Mouse (Mus musculus) CD4-positive, CD25-positive, alpha-beta regulatory T cell, adult 4 months (primary cell): ENCODE measurements around the gene Fam69b. TPM values are rescaled to one million over a fixed set of nuclear protein-coding genes. Genes with fewer than 3 reads are reported as not detected.

ENCODE experiments used
- ATAC-seq: one replicate; pipeline ENCODE4 v1.8.0; 2017
- polyA plus RNA-seq, 2 experiments: library from polyadenylated mRNA; unstranded; fragments of 100-300 nt; shearing (Covaris generic); gene quantifications; one replicate each; pipeline ENCODE4 v1.2.1; 2017

The Fam69b gene
- polyA plus RNA-seq, 2 experiments from 2014 or later = 1.5 to 2.6 TPM

DNA sequence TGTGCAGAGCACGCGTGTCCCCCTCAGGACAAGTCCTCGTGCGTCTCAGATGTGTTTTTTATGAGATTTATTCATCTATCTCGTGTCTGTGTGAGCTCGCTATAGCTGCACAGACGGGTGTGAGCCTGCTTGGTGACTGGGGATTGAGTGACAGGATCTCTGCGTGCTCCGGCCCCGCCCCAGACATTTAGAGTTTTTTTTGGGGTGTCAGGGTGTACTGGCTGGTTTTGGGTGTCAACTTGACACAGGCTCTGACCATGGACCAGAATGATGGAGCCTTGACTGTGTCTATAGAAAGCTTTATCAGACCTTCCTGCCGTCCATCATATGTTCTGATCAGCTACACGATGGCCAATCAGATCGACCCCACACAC lies 34.2 kb downstream of the Fam69b start:
- ATAC-seq = no peak

GRCm38 (mm10) chr2:26663112-26663511 lies 34.9 kb downstream of the Fam69b start:
- ATAC-seq = no peak

DNA sequence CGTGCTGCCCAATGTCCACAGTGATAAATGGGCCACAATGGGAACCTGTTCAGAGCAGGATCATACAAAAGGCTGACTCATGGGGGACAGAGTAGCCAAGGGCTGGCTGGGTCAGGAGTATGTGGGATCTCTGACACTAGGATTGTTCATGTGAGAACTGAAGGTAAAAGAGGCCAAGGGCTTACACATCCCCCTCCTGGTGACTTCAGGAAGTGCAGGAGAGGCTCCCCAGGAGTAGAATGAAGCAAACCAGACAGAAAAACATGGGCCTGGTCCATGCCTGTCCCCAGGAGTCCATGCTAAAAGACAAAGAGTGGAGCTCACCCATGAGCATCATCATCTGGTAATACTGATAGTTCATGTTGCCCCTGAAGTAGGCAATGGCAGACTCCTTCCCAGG lies 35.3 kb downstream of the Fam69b start:
- peak; percentile 77 for ATAC-seq

- ATAC-seq = peak; percentile 99
Measured at GRCm38 (mm10) chr2:26668746-26669145, 40.5 kb downstream of the Fam69b start.

DNA sequence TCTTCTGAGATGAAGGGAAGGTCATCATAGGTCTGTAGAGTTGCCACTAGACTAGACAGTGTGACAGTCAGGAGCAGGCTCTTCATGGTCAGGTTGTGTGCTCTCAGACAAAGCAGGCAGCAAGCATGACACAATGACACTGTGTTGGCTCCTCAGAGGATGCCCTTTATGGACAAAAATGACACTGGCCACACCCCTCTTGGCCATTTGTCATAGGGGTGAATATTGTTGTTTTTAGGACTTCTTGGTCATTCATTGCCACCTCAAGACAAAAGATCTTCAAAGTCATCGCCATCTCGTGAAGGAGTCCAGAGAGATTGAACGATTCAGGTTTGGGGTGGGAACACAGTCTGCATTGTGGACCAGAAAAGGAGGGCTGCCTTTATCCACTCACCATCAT lies 42.9 kb downstream of the Fam69b start, which contains the start of gene Lcn4:
TSS of gene Lcn4 (minus strand) at position 101 of the 400 bp plus-strand sequence.
- ATAC-seq = no peak

Other genes starting within 250 kb of the Fam69b start
- gene Snapc4, start 247.8 kb upstream of the Fam69b start, polyA plus RNA-seq = 10 to 100 TPM; 25.6 to 56.4 TPM
- 10 to 100 TPM; 38.2 to 38.9 TPM for gene Entr1, start 239.1 kb upstream of the Fam69b start, polyA plus RNA-seq
- 100 to 1,000 TPM in 1 of 2 experiments, 10 to 100 TPM in 1; 84.7 to 128 TPM for gene Pmpca, start 239.1 kb upstream of the Fam69b start, polyA plus RNA-seq
- 10 to 100 TPM in 1 of 2 experiments, 1 to 10 TPM in 1; 9.7 to 17.9 TPM for gene Inpp5e, start 219.3 kb upstream of the Fam69b start, polyA plus RNA-seq
- gene Sec16a, start 183.2 kb upstream of the Fam69b start, polyA plus RNA-seq = 10 to 100 TPM; 24.8 to 31.7 TPM
- 10 to 100 TPM; 21.9 to 33.0 TPM for gene Notch1, start 111.8 kb upstream of the Fam69b start, polyA plus RNA-seq
- not detected for gene Egfl7, start 48.4 kb upstream of the Fam69b start, polyA plus RNA-seq
- gene Gm20532, start 41.8 kb upstream of the Fam69b start, polyA plus RNA-seq = not detected
- 1 to 10 TPM; 5.8 to 7.7 TPM for gene Agpat2, start 24.0 kb upstream of the Fam69b start, polyA plus RNA-seq
- gene Lcn4, start 42.8 kb downstream of the Fam69b start, polyA plus RNA-seq = under 1 TPM in 1 of 2 experiments, not detected in 1; 0.92 TPM
- not detected for gene Abo, start 236.5 kb downstream of the Fam69b start, polyA plus RNA-seq